Mouse (Mus musculus) erythroblast, embryonic 14.5 days (primary cell): Measurements from ENCODE around the gene Sf3a1.

ENCODE experiments used
- GATA1 ChIP-seq: IDR thresholded peaks from 2 replicates; pipeline ENCODE4 v1.6.1; 2012; ENCODE audit warnings: low read length, inconsistent platforms, mixed read lengths
- TAL1 ChIP-seq: IDR thresholded peaks from 3 replicates; pipeline ENCODE4 v1.6.1; 2012; ENCODE audit warnings: low read length, inconsistent platforms, mixed read lengths

DNA sequence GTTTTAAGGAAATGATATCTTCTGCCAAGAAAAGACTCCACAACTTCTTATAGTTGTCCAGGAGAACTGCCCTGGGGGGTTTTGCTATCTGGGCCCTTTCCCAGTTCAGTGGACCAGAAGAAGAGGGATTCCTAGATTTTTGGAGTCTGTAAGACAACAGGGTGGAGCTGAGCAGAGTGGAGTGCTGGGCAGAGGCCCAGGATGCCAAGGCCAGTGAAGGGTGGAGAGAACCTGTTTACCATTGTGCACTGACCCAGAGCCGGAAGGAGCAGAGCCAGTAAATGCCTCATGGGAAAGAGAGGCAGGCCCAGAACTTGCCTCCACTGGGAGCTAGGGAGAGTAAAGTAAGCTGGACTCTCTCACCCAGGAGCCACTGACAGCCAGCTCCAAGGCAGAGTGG lies 37.5 kb downstream of the Sf3a1 start:
- TF ChIP-seq TAL1: no peak
- no peak for TF ChIP-seq GATA1
